Mouse (Mus musculus) monocyte, adult 5-6 weeks (primary cell): ENCODE results near the gene Rhoq. TPM values are rescaled to one million over a fixed set of nuclear protein-coding genes. Genes with fewer than 3 reads are reported as not detected.

Experiments used
- ATAC-seq: fragments of 153-309, 156-312 bp; replicated peaks from 2 replicates; pipeline ENCODE4 v1.8.0; 2017; ENCODE audit warnings: mild to moderate bottlenecking; ENCODE audit not compliant: low TSS enrichment, insufficient number of reproducible peaks, severe bottlenecking, poor library complexity, low FRiP score
- total RNA-seq: library from RNA; stranded (forward); fragments of 200-1000, 200-491, 200-594 nt; gene quantifications from 3 replicates; pipeline ENCODE4 v1.2.3, GENCODE M21; 2017

The Rhoq gene
- total RNA-seq, 1 experiment from 2014 or later, result 57.8 TPM

DNA sequence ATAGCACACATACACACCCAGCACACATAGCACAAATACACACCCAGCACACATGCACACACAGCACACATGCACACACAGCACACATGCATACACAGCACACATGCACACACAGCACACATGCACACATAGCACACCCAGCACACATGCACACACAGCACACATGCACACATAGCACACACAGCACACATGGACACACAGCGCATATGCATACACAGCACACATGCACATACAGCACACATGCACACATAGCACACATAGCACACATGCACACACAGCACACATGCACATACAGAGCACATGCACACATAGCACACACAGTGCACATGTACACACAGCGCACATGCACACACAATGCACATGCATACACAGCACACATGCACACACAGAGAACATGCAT lies 18.8 kb downstream of the Rhoq start:
- no peak for ATAC-seq

DNA sequence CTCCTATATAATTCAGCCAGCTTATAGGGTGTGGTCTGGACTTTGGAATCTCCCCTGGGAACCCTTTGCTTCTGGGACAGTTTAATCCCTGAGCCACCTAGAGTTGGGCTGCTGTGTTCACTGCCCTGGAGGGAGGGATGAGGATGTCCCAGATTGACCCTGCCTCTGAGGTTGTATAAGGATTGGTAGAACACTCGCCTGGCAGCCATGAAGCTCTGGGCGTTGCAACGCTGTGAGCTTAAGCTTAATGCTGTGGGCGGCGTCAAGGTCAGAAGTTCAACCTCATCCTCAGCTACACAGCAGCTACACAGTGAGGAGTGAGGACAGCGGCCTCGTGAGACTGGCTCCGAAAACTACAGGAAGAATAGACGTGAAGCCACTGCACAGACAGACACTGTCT lies 19.6 kb downstream of the Rhoq start:
- ATAC-seq, result no peak

DNA sequence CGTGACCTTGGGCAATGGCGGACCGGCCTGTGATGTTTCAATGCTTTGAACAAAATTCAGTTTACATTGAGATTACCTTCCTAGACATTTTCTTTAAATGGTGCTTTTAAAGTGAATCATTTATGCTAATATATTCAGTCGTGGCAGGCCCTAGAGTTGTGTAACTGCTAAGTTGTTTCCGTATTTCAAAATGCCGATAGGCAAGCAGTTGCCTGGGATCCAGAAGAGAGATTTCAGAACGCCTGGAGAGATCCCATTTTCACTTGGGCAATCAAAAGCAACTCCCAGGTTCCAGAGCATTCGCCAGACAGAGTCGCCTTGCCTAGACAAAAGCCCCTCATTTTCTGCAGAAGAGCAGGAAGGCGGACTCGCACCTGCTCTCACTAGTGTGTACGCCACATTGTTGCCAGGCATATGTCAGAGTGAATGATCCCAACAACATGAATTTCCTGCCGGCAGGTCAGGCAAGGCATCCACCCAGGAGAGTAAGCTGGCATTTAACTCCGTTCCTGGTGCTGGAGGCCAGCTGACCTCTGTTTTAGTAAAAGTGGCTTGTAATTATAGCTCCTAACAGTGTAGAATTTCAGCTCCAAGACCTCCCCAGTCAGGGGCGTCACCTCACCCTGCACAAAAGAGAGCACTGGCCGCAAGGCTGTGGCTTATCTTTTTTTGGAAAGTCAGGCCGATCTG lies 23.7 kb downstream of the Rhoq start:
- no peak for ATAC-seq

DNA sequence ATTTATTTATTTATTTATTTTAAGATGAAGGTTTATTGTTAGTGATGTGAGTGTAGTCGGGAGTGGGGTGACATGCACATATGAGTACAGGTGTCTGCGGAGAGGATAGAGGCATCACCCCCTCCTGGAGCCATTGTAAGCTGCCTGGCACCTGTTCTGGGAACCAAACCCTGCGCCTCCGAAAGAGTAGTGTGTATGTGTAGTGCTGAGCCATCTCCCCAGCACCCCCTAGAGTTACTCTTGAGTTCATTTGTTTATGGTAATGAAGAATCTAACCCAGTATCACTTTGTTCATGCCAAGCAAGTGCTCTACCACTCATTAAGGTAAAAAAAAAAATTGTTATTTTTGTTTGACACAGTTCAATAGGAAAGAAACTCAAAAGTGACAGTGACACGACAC lies 25.3 kb downstream of the Rhoq start:
- ATAC-seq, result no peak

DNA sequence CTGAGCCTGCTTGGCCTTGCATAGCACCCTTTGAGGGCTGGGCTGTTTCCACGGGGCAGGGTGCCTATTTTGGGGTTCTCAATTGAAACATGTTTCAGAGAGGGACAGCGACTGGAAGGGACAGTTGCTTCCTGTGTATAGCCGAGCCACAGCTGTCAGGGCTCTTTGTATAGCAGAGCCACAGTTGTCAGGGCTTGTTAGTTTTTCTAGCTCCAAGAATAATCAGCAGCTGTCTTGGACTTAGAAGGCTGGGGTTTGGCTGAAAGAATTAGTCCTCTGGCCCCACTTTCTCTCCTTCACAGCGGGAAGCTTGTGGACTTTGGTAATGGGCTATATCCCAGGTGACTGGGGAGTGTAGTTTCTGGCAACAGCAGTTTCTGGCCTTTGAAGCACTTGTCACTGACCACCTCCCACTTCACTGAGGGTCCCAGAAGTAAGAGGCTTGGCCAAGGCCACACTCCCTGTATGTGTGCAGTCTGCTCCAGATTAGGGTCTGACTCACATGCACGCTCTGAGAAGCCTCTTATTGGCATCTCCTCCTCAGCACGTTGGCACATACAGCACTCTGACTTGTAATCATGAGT lies 25.8 kb downstream of the Rhoq start:
- ATAC-seq, result no peak

DNA sequence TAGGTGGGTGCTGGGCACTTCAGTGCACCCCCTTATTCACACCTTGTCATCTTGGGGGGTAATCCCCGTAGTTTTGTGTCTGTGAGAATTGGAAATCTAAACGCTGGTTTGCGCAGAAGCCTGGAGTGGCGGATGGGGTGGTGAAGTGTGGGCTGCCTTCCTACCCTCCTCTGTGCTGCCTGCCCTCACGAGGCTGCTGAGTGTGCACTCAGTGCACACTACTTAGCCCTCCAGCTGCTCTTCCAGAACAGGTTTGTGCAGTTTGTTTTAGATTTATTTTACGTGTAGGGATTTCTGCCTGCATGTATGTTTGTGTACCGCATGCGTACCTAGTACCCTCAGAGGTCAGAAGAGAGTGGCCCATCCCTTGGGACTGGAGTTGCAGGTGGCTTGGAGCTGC lies 28.4 kb downstream of the Rhoq start:
- no peak for ATAC-seq

DNA sequence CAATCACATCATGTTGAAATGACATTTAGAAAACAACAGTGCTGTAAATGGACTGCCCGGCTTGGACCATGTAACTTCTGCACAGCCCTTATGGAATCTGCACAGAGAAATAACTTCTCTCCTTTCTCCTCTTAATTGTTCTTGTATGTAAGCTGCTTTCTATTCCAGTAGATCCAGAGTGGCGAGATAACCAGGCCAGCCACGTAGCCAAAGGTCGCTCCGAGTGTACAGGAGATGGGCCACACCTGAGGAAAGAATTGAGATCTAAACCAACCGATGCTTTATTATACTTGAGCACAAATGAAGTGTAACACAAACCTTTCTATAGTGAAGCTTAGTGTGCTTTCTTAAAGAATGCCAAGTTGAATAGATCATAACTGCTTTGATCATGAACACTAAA lies 34.4 kb downstream of the Rhoq start:
- no peak for ATAC-seq

DNA sequence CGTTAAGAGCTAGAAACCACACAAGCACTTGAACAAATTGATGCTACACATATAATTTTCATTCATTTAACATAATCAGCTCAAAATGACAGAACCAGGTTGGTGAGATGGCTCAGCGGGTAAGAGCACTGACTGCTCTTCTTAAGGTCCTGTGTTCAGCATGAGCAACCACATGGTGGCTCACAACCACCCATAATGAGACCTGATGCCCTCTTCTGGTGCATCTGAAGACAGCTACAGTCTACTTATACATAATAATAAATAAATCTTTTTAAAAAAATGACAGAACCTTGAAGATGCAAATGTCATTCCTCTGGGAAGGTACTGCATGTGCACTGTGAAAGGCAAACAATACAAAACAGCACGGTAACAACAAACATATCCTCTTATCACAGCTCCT lies 46.1 kb downstream of the Rhoq start:
- no peak for ATAC-seq

DNA sequence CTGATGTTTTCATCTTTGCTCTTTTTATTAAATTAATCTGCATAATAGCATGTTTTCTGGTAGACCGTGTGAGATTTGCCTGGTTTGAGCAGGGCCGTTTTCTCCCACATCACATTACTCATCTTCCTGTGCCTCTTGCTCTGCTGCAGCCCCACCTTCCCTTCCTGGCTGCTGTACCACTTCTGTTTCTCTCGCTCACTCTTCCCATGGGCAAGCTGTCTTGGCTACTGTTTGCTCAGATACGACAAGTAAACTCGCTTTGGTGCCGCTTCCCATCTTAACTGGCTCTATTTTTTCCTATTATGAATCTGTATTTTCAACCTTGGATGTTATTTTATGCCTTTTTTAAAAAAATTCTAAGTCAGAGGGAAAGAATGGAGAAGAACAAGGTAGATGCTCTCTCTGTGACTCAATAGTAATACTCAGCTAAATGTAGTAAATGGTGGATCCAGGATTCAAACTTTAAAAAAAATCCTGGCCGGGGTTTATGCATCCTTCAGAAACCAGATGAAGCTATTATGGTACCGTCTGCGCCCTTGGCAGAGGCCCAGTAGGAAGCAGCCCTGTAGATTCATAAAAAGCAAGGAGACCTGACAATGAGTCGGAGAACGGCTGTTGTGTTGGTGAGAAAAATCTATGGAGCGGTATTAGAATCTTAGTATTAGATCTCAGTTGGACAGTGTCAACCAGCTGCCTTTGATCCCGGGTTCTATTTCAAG lies 48.6 kb downstream of the Rhoq start:
- ATAC-seq, result no peak

DNA sequence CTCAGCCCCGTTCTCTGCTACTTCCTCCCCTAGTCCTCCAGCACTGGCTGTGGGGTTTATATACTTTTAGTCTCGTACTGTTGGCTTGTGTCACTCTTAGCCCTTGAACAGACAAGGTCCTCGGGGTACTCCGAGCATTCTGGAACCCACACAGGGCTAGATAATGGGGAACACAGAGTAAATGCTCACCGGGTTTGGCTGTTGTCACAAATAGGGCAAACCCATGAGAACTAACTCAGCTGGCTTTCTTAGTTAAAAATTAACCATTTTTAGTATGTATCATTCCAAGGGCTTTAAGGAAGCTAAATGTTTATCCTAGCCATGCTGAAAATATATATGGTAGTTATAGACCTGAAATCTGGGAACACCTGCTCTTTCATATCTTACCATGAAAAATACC lies 56.8 kb downstream of the Rhoq start:
- ATAC-seq, result no peak

DNA sequence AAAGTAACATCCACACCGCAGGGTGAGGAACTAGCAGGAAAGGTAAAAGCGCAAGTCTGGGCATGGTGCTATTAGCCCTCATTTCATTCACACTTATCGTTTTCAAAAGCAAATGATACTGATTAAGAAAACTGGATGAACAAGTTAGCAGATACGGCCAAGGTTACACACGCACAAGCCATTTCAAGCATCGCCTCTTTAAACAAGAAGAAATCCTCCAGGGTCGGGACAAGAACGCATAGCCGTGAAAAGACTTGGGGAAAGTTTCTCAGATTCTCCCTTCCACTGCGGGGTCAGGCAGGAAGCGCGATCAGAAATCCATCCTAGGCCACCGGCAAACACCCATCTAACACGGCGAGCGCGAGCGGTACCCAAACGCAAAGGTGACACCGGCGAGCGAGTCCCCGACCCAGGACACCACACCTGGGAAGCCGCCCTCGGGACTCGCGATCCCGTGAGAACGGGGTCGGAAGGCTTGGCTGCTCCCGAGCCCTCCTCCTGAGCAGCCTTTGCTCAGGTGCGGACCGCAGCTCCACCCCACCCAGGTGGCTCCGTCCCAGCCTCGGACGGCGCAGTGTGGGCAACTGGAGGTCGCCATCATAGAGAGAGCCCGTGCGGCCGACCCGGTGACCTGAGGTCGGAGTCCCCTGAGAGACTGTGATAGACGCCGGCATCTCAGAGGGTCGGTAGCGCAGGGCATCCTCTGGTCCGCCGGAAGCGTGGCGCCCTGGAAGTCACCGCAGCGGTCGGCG lies 61.8 kb downstream of the Rhoq start:
- peak; percentile 5; the same call in 1 of the 2 replicates for ATAC-seq

DNA sequence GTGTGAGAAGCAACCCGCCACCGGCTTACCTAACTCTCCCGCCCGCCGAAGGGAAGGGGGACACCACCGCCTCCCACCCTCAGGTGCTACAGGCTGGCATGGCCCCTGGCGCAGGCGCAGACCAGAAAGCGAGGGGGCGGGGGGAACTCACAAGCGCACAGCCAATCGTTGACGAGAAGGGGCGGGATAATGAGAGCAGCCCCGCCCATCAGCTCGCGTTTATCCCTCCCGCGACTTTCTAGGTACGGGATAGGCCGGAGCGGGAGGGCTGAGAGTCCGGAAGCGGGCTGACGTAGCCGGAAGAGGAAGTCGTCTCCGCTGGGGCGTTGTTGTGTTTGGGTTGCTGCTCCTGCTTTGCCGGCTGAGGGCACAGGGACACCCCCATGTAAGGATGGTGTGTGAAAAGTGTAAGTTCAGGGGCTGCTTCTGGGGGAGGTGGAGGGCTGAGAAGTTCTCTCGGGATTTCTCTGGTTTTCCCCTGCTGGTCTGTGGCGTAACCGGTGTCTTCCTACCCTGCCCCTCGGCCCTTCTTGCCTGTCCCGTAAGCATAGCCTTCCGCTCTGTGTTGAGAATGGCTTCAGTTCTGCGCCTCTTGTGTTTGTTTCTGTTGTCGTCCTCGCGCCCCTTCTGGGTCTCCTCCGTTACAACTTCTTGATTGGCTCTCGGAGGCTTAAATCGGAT lies 62.5 kb downstream of the Rhoq start, which contains the start of the genes Pigf and Cript:
Gene Pigf, minus strand, starts transcription at position 138 of the 681 bp plus-strand sequence.
Gene Cript, plus strand, starts transcription at position 282 of the 681 bp plus-strand sequence.
- peak; percentile 99 for ATAC-seq

DNA sequence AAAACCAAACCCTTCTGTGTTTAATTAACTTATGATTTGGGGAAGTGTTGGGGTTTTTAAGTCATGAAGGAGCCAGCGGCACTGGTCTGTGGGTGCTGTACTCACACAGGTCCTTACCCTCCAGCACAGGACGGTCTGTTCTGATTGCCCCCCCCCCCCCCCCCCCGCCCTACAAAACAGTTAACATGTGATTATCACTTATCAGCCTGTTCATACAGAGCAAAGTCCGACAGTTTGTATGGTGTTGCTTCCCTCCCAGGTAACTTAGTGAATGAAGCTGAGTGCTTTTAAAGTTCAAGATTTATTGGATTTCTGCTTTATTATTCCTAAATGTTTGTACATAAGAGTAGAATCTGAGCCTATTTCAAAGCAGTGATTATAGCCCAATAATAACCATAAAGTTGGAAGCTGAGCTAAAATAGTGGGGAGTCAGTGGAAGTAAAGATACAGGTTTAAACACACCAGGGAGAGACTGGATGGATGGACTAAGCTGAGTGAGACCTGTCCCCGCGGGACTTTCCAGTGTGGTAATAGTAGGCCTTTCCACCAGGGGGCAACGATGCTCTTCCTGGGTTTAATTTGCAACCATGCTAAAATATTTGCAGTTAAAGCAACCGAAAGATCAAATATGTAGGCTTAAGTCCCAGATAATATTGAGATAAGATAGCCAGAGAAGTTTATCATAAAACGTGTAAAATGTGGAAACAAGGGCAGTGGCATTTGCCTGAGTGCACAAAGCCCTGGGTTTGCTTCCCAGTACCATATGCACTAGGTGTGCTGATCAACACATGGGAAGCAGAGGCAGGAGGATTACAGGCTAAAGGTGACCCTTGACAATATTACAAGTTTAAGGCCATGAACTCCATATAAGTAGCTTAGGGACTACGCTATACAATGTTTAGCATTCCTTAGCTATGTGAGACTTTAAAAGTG lies 73.5 kb downstream of the Rhoq start:
- ATAC-seq, result peak; percentile 63; the same call in 1 of the 2 replicates

DNA sequence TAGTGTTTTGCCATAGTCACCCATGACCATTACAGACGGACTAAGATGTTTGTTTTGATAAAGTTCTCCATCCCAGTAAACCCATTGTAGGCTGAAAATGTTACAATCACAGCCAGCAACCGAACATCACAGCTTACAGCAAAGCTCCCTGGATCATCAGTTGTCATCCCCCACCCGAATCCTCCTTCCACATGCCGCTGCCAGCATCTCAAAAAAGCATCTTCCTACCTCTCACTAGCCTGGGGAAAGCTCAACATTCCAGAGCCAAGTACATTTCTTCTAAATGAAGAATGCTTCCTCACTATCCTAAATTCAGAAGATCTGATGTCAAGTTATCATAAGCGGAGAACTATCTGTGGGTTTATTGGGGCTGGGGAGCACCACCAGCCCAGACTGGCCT lies 75.6 kb downstream of the Rhoq start:
- ATAC-seq, result no peak

DNA sequence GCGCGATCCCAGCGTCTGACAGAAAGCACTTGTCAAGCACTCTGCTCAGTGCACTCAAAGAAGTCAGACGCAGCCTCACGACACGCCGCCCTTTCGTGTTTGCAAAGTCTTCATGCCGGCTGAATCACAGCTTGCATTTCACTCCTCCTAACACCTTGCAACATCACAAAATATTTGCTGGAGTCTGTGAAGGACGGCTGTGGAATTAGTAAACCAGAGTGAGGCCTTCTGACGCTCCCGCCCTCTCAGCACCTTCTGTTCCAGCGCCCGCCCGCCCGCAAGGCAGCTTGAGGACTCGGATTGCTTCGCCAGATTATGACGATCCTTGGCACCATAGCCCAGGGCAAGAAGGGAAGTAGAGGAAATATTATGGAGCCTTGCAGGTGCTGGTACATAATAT lies 78.9 kb downstream of the Rhoq start:
- ATAC-seq, result no peak

DNA sequence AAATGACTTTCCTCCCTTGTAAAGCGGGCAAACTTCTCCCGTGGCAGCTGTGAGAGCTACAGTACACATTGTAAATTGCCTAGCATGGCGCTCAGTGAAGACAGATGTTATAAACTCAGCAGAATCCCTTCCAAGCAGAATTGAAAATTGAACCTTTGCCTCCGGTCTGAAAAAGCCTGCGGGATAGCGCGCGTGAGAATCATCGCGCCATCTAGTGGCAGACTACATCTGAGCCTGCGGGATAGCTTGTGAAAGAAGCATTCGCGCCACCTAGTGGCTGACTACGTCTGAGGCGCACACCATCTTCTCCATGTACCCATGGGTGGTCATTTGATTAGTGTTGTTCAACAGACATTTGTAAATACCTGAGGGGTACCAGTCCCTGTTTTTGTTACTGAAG lies 81.5 kb downstream of the Rhoq start:
- peak; percentile 96 for ATAC-seq

DNA sequence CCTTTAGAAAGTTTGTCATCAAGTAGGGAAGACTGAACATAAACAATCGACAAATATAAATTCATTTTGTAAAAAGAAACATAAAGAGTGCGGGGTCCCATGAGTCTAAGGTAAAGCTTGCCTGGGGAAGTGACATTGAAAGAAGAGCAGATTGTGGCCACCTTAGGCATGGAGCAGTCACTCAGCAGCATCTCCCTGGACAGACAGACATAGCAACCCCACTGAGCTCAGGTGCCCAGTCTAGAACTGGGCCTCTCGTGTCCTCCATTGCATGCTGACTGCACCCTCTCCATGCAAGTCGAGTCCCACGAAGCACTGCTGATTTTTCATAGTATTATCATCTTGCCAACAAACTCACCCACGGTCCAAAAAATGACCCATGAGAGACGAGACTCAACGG lies 81.9 kb downstream of the Rhoq start:
- ATAC-seq, result no peak
